Mouse (Mus musculus): Measurements from ENCODE around the gene Auts2. TPM values are rescaled to one million over a fixed set of nuclear protein-coding genes. Genes with fewer than 3 reads are reported as not detected.

The Auts2 gene
- polyA plus RNA-seq, 1 experiment from 2014 or later = 53.4 TPM

- Histone ChIP-seq H3K9ac (ENCODE audit: low read length) (no peak overlapping the region), H3K4me2 (ENCODE audit: low read depth, severe bottlenecking) (no peak overlapping the region), H3K4me3 (ENCODE audit: low read depth, low read length) (no peak overlapping the region), H3K4me1 (ENCODE audit: control insufficient read depth, insufficient read depth, low read length) (peaks cover 9% of the 10 kb centered on the region), H3K27me3 (ENCODE audit: control insufficient read depth, insufficient read depth, low read length) (no peaks in the 10 kb centered on the region), H3K36me3 (ENCODE audit: control insufficient read depth, insufficient read depth, low read length) (no peaks in the 10 kb centered on the region), H3K9me3 (ENCODE audit: control insufficient read depth, low read length) (no peaks in the 10 kb centered on the region), H3K27ac (replicated peaks; ENCODE audit: low read depth, low read length) (no peak overlapping the region)
- DNase-seq (ENCODE audit: low spot score) (no peak), ATAC-seq (ENCODE audit: insufficient number of reproducible peaks, low FRiP score, low TSS enrichment, low read depth) (no peak)
- WGBS = 23% methylated on average over 9 of the region's 9 CpGs
Measured at GRCm38 (mm10) chr5:132509464-132509885, 33.7 kb downstream of the Auts2 start.

GRCm38 (mm10) chr5:132504893-132505292 lies 38.3 kb downstream of the Auts2 start:
- no peaks in the 10 kb centered on the region for H3K36me3 ChIP-seq (ENCODE audit: control insufficient read depth, insufficient read depth, low read length)
- H3K27me3 ChIP-seq (ENCODE audit: control insufficient read depth, insufficient read depth, low read length) = no peaks in the 10 kb centered on the region
- WGBS = 95% methylated on average over 1 of the region's 1 CpGs
- H3K27ac ChIP-seq (replicated peaks; ENCODE audit: low read depth, low read length) = no peak overlapping the region
- no peak overlapping the region for H3K4me2 ChIP-seq (ENCODE audit: low read depth, severe bottlenecking)
- no peak overlapping the region for H3K9ac ChIP-seq (ENCODE audit: low read length)
- peaks cover 23% of the 10 kb centered on the region for H3K4me1 ChIP-seq (ENCODE audit: control insufficient read depth, insufficient read depth, low read length)
- no peaks in the 10 kb centered on the region for H3K9me3 ChIP-seq (ENCODE audit: control insufficient read depth, low read length)
- ATAC-seq (ENCODE audit: insufficient number of reproducible peaks, low FRiP score, low TSS enrichment, low read depth) (no peak), DNase-seq (ENCODE audit: low spot score) (no peak)
- no peak overlapping the region for H3K4me3 ChIP-seq (ENCODE audit: low read depth, low read length)

GRCm38 (mm10) chr5:132503431-132503830 lies 39.7 kb downstream of the Auts2 start:
- Histone ChIP-seq H3K4me2 (ENCODE audit: low read depth, severe bottlenecking) (no peak overlapping the region), H3K36me3 (ENCODE audit: control insufficient read depth, insufficient read depth, low read length) (no peaks in the 10 kb centered on the region), H3K27ac (replicated peaks; ENCODE audit: low read depth, low read length) (no peak overlapping the region), H3K4me1 (ENCODE audit: control insufficient read depth, insufficient read depth, low read length) (peaks cover 26% of the 10 kb centered on the region), H3K4me3 (ENCODE audit: low read depth, low read length) (no peak overlapping the region), H3K9ac (ENCODE audit: low read length) (no peak overlapping the region), H3K9me3 (ENCODE audit: control insufficient read depth, low read length) (no peaks in the 10 kb centered on the region), H3K27me3 (ENCODE audit: control insufficient read depth, insufficient read depth, low read length) (no peaks in the 10 kb centered on the region)
- WGBS = 91% methylated on average over 2 of the region's 2 CpGs
- DNase-seq (ENCODE audit: low spot score) = no peak
- no peak for ATAC-seq (ENCODE audit: insufficient number of reproducible peaks, low FRiP score, low TSS enrichment, low read depth)

GRCm38 (mm10) chr5:132502036-132502435 lies 41.1 kb downstream of the Auts2 start:
- DNase-seq (ENCODE audit: low spot score) (peak; percentile 55), ATAC-seq (ENCODE audit: insufficient number of reproducible peaks, low FRiP score, low TSS enrichment, low read depth) (no peak)
- Histone ChIP-seq H3K9ac (ENCODE audit: low read length) (no peak overlapping the region), H3K4me2 (ENCODE audit: low read depth, severe bottlenecking) (no peak overlapping the region), H3K27me3 (ENCODE audit: control insufficient read depth, insufficient read depth, low read length) (no peaks in the 10 kb centered on the region), H3K4me1 (ENCODE audit: control insufficient read depth, insufficient read depth, low read length) (peaks cover 26% of the 10 kb centered on the region), H3K27ac (replicated peaks; ENCODE audit: low read depth, low read length) (no peak overlapping the region), H3K36me3 (ENCODE audit: control insufficient read depth, insufficient read depth, low read length) (no peaks in the 10 kb centered on the region), H3K4me3 (ENCODE audit: low read depth, low read length) (no peak overlapping the region), H3K9me3 (ENCODE audit: control insufficient read depth, low read length) (no peaks in the 10 kb centered on the region)
- WGBS = 7% methylated on average over 5 of the region's 5 CpGs

- Histone ChIP-seq H3K27ac (replicated peaks; ENCODE audit: low read depth, low read length) (no peak overlapping the region), H3K36me3 (ENCODE audit: control insufficient read depth, insufficient read depth, low read length) (no peaks in the 10 kb centered on the region), H3K9me3 (ENCODE audit: control insufficient read depth, low read length) (no peaks in the 10 kb centered on the region), H3K4me1 (ENCODE audit: control insufficient read depth, insufficient read depth, low read length) (peaks cover 26% of the 10 kb centered on the region), H3K4me3 (ENCODE audit: low read depth, low read length) (no peak overlapping the region), H3K9ac (ENCODE audit: low read length) (no peak overlapping the region), H3K4me2 (ENCODE audit: low read depth, severe bottlenecking) (peak overlapping the region; percentile 20; the same call in 1 of the 2 replicates), H3K27me3 (ENCODE audit: control insufficient read depth, insufficient read depth, low read length) (no peaks in the 10 kb centered on the region)
- no peak for ATAC-seq (ENCODE audit: insufficient number of reproducible peaks, low FRiP score, low TSS enrichment, low read depth)
- peak; percentile 36 for DNase-seq (ENCODE audit: low spot score)
- WGBS = 0% methylated on average over 3 of the region's 3 CpGs
Measured at GRCm38 (mm10) chr5:132500817-132501231, 42.3 kb downstream of the Auts2 start.

GRCm38 (mm10) chr5:132498896-132499295 lies 44.2 kb downstream of the Auts2 start:
- Histone ChIP-seq H3K9ac (ENCODE audit: low read length) (no peak overlapping the region), H3K4me1 (ENCODE audit: control insufficient read depth, insufficient read depth, low read length) (peaks cover 26% of the 10 kb centered on the region), H3K27ac (replicated peaks; ENCODE audit: low read depth, low read length) (no peak overlapping the region), H3K27me3 (ENCODE audit: control insufficient read depth, insufficient read depth, low read length) (no peaks in the 10 kb centered on the region), H3K9me3 (ENCODE audit: control insufficient read depth, low read length) (no peaks in the 10 kb centered on the region), H3K4me2 (ENCODE audit: low read depth, severe bottlenecking) (no peak overlapping the region), H3K36me3 (ENCODE audit: control insufficient read depth, insufficient read depth, low read length) (no peaks in the 10 kb centered on the region), H3K4me3 (ENCODE audit: low read depth, low read length) (no peak overlapping the region)
- no peak for ATAC-seq (ENCODE audit: insufficient number of reproducible peaks, low FRiP score, low TSS enrichment, low read depth)
- DNase-seq (ENCODE audit: low spot score) = no peak
- 55% methylated on average over 2 of the region's 2 CpGs for WGBS

- Histone ChIP-seq H3K4me3 (ENCODE audit: low read depth, low read length) (no peak overlapping the region), H3K9me3 (ENCODE audit: control insufficient read depth, low read length) (no peaks in the 10 kb centered on the region), H3K9ac (ENCODE audit: low read length) (no peak overlapping the region), H3K36me3 (ENCODE audit: control insufficient read depth, insufficient read depth, low read length) (no peaks in the 10 kb centered on the region), H3K4me2 (ENCODE audit: low read depth, severe bottlenecking) (no peak overlapping the region), H3K4me1 (ENCODE audit: control insufficient read depth, insufficient read depth, low read length) (peaks cover 26% of the 10 kb centered on the region), H3K27me3 (ENCODE audit: control insufficient read depth, insufficient read depth, low read length) (no peaks in the 10 kb centered on the region), H3K27ac (replicated peaks; ENCODE audit: low read depth, low read length) (no peak overlapping the region)
- no peak for DNase-seq (ENCODE audit: low spot score)
- WGBS = 78% methylated on average over 5 of the region's 5 CpGs
- no peak for ATAC-seq (ENCODE audit: insufficient number of reproducible peaks, low FRiP score, low TSS enrichment, low read depth)
Measured at GRCm38 (mm10) chr5:132498045-132498444, 45.1 kb downstream of the Auts2 start.

GRCm38 (mm10) chr5:132492793-132493192 lies 50.4 kb downstream of the Auts2 start:
- no peaks in the 10 kb centered on the region for H3K27me3 ChIP-seq (ENCODE audit: control insufficient read depth, insufficient read depth, low read length)
- no peak for ATAC-seq (ENCODE audit: insufficient number of reproducible peaks, low FRiP score, low TSS enrichment, low read depth)
- no peak overlapping the region for H3K4me3 ChIP-seq (ENCODE audit: low read depth, low read length)
- no peak overlapping the region for H3K27ac ChIP-seq (replicated peaks; ENCODE audit: low read depth, low read length)
- WGBS = 84% methylated on average over 1 of the region's 1 CpGs
- peaks cover 13% of the 10 kb centered on the region for H3K4me1 ChIP-seq (ENCODE audit: control insufficient read depth, insufficient read depth, low read length)
- H3K9me3 ChIP-seq (ENCODE audit: control insufficient read depth, low read length) = no peaks in the 10 kb centered on the region
- H3K9ac ChIP-seq (ENCODE audit: low read length) = no peak overlapping the region
- no peak for DNase-seq (ENCODE audit: low spot score)
- no peak overlapping the region for H3K4me2 ChIP-seq (ENCODE audit: low read depth, severe bottlenecking)
- H3K36me3 ChIP-seq (ENCODE audit: control insufficient read depth, insufficient read depth, low read length) = no peaks in the 10 kb centered on the region

- no peaks in the 10 kb centered on the region for H3K36me3 ChIP-seq (ENCODE audit: control insufficient read depth, insufficient read depth, low read length)
- DNase-seq (ENCODE audit: low spot score) (no peak), ATAC-seq (ENCODE audit: insufficient number of reproducible peaks, low FRiP score, low TSS enrichment, low read depth) (no peak)
- no peak overlapping the region for H3K4me3 ChIP-seq (ENCODE audit: low read depth, low read length)
- H3K4me2 ChIP-seq (ENCODE audit: low read depth, severe bottlenecking) = no peak overlapping the region
- H3K27ac ChIP-seq (replicated peaks; ENCODE audit: low read depth, low read length) = no peak overlapping the region
- no peaks in the 10 kb centered on the region for H3K27me3 ChIP-seq (ENCODE audit: control insufficient read depth, insufficient read depth, low read length)
- no peaks in the 10 kb centered on the region for H3K9me3 ChIP-seq (ENCODE audit: control insufficient read depth, low read length)
- H3K4me1 ChIP-seq (ENCODE audit: control insufficient read depth, insufficient read depth, low read length) = peaks cover 13% of the 10 kb centered on the region
- no peak overlapping the region for H3K9ac ChIP-seq (ENCODE audit: low read length)
Measured at GRCm38 (mm10) chr5:132492040-132492439, 51.1 kb downstream of the Auts2 start.

Data from limb, embryonic 11.5 days (tissue).